Comparison of ENCODE assay signal across 16 mouse cellular contexts in genomic region chr10:59116331-59116730, GRCm38 (mm10).
"Had no signal": no experiment of that assay in that cellular context is flagged by ENCODE, and none has a peak within 500 bp of the region (broad histone marks: within the 10 kb centered on the region; RNA-seq: fewer than 3 reads in every experiment).

No protein-coding gene starts in this region.

- H3K4me1 ChIP-seq: limb, embryonic 12.5 days; limb, embryonic 15.5 days had no signal

- ATAC-seq: intestine, postnatal 0 days; liver, postnatal 0 days had no signal

- H3K4me3 ChIP-seq: kidney, embryonic 15.5 days; limb, embryonic 12.5 days; limb, embryonic 15.5 days had no signal

- H3K27ac ChIP-seq: kidney, embryonic 15.5 days; limb, embryonic 12.5 days; limb, embryonic 15.5 days; liver, embryonic 14.5 days; stomach, postnatal 0 days had no signal

- H3K27me3 ChIP-seq: kidney, embryonic 15.5 days; limb, embryonic 12.5 days; limb, embryonic 15.5 days had no signal

- H3K9me3 ChIP-seq: kidney, embryonic 15.5 days; limb, embryonic 12.5 days; limb, embryonic 15.5 days had no signal

- H3K9ac ChIP-seq: kidney, embryonic 15.5 days; limb, embryonic 12.5 days; limb, embryonic 15.5 days; liver, embryonic 14.5 days; liver, postnatal 0 days had no signal

- H3K36me3 ChIP-seq: kidney, embryonic 15.5 days; limb, embryonic 12.5 days; limb, embryonic 15.5 days had no signal

- H3K4me2 ChIP-seq: kidney, embryonic 15.5 days; limb, embryonic 12.5 days; limb, embryonic 15.5 days; liver, embryonic 11.5 days; midbrain, embryonic 11.5 days had no signal

- DNase-seq: kidney, adult 8-10 months; kidney, postnatal 10 days; kidney, postnatal 36 days; left cerebral cortex, postnatal 4 days; liver, postnatal 0 days; midbrain, embryonic 14.5 days; thymus, adult 2 months; thymus, postnatal 25 days had no signal
